Mouse (Mus musculus) C2C12 (cell line): ENCODE data around the gene Fancc. TPM values are rescaled to one million over a fixed set of nuclear protein-coding genes. Genes with fewer than 3 reads are reported as not detected.

Source experiments
- H3K27me3 ChIP-seq: one replicate; pipeline ENCODE4 v1.6.1; 2011; ENCODE audit not compliant: control insufficient read depth, insufficient read depth, insufficient read length
- H3K36me3 ChIP-seq: one replicate; pipeline ENCODE4 v1.6.1; 2011; ENCODE audit not compliant: control insufficient read depth, insufficient read depth
- H3K4me3 ChIP-seq: one replicate; pipeline ENCODE4 v1.5.1; 2011; ENCODE audit warnings: mild to moderate bottlenecking, control low read depth; ENCODE audit not compliant: poor library complexity, insufficient read depth, severe bottlenecking
- H3K79me2 ChIP-seq: one replicate; pipeline ENCODE4 v1.6.1; 2011; ENCODE audit not compliant: control insufficient read depth, insufficient read depth
- H3K79me3 ChIP-seq: one replicate; pipeline ENCODE4 v1.6.1; 2011; ENCODE audit warnings: low read depth, control low read depth
- H3ac ChIP-seq: one replicate; pipeline ENCODE3; 2011; ENCODE audit warnings: low read depth; ENCODE audit not compliant: control insufficient read depth, insufficient read length
- CEBPB ChIP-seq: IDR thresholded peaks from one replicate; pipeline ENCODE4 v1.6.1; 2011; ENCODE audit warnings: low read depth, mild to moderate bottlenecking, control low read depth, moderate library complexity
- CTCF ChIP-seq: IDR thresholded peaks from one replicate; pipeline ENCODE4 v1.5.1; 2011; ENCODE audit not compliant: control insufficient read depth, insufficient read depth, insufficient read length
- FOSL1 ChIP-seq: IDR thresholded peaks from one replicate; pipeline ENCODE4 v1.8.0; 2011; ENCODE audit warnings: mild to moderate bottlenecking, low read length; ENCODE audit not compliant: poor library complexity, insufficient read depth, severe bottlenecking
- MAX ChIP-seq: IDR thresholded peaks from one replicate; pipeline ENCODE4 v1.6.1; 2011; ENCODE audit warnings: mild to moderate bottlenecking, control low read depth
- MYOD1 ChIP-seq: IDR thresholded peaks from one replicate; pipeline ENCODE4 v1.6.1; 2011; ENCODE audit warnings: low read depth; ENCODE audit not compliant: control insufficient read depth, insufficient read length
- MYOG ChIP-seq: IDR thresholded peaks from one replicate; pipeline ENCODE4 v1.6.1; 2011; ENCODE audit not compliant: control insufficient read depth, insufficient read length; ENCODE audit errors: extremely low read depth
- USF1 ChIP-seq: IDR thresholded peaks from one replicate; pipeline ENCODE4 v1.6.1; 2011; ENCODE audit warnings: low read depth, mild to moderate bottlenecking, control low read depth, moderate library complexity
- polyA plus RNA-seq: library from polyadenylated mRNA; unstranded; fragments of >200 nt; fragmentation: generic; extraction: Trizol; gene quantifications from one replicate; pipeline ENCODE4 v1.2.1, GENCODE M21; 2012; ENCODE audit warnings: missing spikeins

Fancc gene
- polyA plus RNA-seq, 1 experiment, result 9.3 TPM

DNA sequence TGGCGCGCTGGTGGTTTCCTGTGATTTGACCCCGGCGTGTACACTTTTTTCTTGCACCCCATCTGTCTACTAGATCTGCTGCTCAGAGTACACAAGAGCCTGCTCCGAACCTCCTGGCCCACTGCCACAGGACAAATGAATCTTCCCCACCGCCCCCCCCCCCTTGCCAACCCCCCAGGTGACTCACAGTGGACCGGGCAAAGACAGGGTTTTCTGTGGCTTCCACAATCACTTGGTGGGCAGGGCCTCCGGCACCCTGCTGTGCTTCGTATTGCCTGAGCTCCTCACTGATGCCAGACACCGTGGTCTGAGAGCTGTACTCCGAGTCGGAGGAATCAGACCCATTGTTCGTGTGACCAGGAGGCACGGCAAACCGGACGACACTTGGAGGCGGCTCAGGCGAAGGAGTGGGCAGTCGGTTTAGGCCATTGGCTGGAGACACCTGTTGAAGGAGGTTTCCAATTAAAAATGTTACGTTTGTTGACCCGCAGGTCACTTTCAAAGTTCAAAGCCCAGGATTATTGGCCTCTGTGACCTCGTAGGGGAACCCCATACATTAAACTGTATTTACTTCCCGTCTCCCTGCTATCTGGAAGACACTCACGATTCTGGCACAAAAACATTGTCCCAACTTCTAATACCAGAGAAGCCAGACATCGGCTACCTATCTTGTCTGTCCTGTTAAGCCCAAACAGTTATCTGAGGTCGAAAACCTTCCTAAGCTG, 16.5 kb upstream of the Fancc start:
- Histone ChIP-seq H3ac (no peak overlapping the region), H3K79me2 (no peaks in the 10 kb centered on the region), H3K36me3 (peaks cover 39% of the 10 kb centered on the region), H3K79me3 (no peaks in the 10 kb centered on the region), H3K4me3 (no peak overlapping the region), H3K27me3 (no peaks in the 10 kb centered on the region)
- TF ChIP-seq CEBPB, result no peak

DNA sequence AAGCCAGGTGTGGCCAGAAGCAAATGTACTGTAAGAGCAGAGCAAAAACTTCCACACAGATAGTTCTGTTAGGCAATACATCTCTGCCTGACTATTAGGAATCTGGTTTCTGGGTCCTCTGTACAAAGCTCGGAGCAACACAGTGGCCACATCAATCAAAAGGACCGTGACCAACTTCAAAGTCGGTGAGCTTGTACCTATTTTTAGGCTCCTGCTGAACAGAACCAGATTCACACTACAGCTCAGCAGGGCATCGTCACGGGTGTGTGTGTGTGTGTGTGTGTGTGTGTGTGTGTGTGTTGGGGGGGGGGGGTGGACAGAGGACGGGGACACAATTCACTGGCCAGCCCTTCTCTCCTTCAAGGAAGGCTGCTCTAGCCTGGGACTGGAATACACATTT, 15.3 kb upstream of the Fancc start:
- TF ChIP-seq MYOD1 (no peak), USF1 (no peak), CEBPB (no peak), MAX (no peak), CTCF (no peak), FOSL1 (no peak), MYOG (no peak)
- no peaks in the 10 kb centered on the region for H3K79me3 ChIP-seq
- H3K4me3 ChIP-seq, result no peak overlapping the region
- no peaks in the 10 kb centered on the region for H3K27me3 ChIP-seq
- no peak overlapping the region for H3ac ChIP-seq
- no peaks in the 10 kb centered on the region for H3K79me2 ChIP-seq
- peaks cover 36% of the 10 kb centered on the region for H3K36me3 ChIP-seq

- Histone ChIP-seq H3K27me3 (no peaks in the 10 kb centered on the region), H3K36me3 (peaks cover 20% of the 10 kb centered on the region), H3K79me2 (no peaks in the 10 kb centered on the region), H3ac (no peak overlapping the region), H3K4me3 (no peak overlapping the region), H3K79me3 (no peaks in the 10 kb centered on the region)
- no peak for TF ChIP-seq MAX
- TF ChIP-seq USF1, result no peak
- TF ChIP-seq MYOD1, result no peak
These were observed 10.7 kb upstream of the Fancc start for GRCm38 (mm10) chr13:63507821-63508220.

DNA sequence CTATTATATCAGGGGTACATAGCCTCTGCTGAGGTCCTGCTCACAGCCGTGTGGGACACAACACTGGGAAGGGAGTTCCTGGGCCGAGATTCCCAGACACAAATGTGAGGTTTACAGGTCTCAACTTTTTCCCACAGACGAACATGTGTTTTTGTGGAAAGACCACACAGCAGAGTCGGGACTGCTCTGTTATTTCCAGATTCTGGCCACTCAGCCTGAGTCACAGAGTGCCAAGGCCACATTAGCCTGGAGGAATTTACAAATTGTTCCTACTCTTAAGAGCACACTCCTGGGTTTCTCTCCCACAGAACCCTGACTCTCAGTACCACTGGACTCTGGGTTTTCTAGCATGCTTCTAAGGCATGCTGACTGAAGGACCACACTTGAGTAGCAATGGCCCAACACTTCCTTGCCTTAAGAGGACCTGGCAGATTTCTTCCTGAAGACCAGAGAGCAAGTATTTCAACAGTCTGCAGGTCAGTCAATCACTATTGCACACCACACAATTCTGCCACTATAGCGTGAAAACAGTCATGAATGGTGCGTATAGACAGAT, 10.0 kb upstream of the Fancc start:
- H3K79me2 ChIP-seq, result no peaks in the 10 kb centered on the region
- no peak for TF ChIP-seq CEBPB
- no peak for TF ChIP-seq MAX
- no peak for TF ChIP-seq CTCF
- no peak for TF ChIP-seq MYOG
- no peak for TF ChIP-seq MYOD1
- no peak for TF ChIP-seq USF1
- no peak for TF ChIP-seq FOSL1
- H3K36me3 ChIP-seq, result peaks cover 20% of the 10 kb centered on the region
- no peaks in the 10 kb centered on the region for H3K27me3 ChIP-seq
- H3ac ChIP-seq, result no peak overlapping the region
- no peak overlapping the region for H3K4me3 ChIP-seq
- no peaks in the 10 kb centered on the region for H3K79me3 ChIP-seq

DNA sequence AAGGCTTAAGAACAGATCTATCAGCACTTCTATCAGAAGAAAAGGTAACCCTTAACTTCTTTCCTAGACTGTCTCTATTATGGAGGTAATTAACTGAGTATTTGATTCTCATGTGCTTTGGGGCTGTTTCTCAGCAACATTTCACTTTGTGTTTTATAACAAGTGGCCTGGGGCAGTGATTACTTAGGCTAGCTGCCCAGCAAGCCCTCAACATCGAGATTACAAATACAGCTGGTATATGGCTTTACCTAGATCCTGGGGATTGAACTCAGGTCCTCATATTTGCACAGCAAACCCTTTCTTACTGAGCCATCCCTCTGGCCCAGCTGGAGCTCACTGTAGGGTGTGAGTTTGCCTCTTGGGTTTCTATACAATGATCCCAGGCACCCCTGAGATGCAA, 9.3 kb upstream of the Fancc start:
- Histone ChIP-seq H3K79me2 (no peaks in the 10 kb centered on the region), H3ac (no peak overlapping the region), H3K4me3 (no peak overlapping the region), H3K27me3 (no peaks in the 10 kb centered on the region), H3K36me3 (peaks cover 20% of the 10 kb centered on the region), H3K79me3 (no peaks in the 10 kb centered on the region)
- TF ChIP-seq CEBPB, result no peak
- TF ChIP-seq USF1, result no peak
- TF ChIP-seq MAX, result no peak
- TF ChIP-seq MYOD1, result no peak
- TF ChIP-seq MYOG, result no peak
- TF ChIP-seq FOSL1, result no peak
- TF ChIP-seq CTCF, result no peak

- Histone ChIP-seq H3K36me3 (no peaks in the 10 kb centered on the region), H3K27me3 (no peaks in the 10 kb centered on the region), H3K4me3 (no peak overlapping the region), H3K79me2 (no peaks in the 10 kb centered on the region), H3K79me3 (no peaks in the 10 kb centered on the region), H3ac (no peak overlapping the region)
- TF ChIP-seq CEBPB, result no peak
- TF ChIP-seq FOSL1, result no peak
- TF ChIP-seq MYOG, result no peak
- TF ChIP-seq MAX, result no peak
- no peak for TF ChIP-seq MYOD1
- TF ChIP-seq USF1, result no peak
- TF ChIP-seq CTCF, result no peak
These were observed 5.3 kb upstream of the Fancc start for GRCm38 (mm10) chr13:63502391-63502790.
